Mouse (Mus musculus) bone marrow, adult 2 months (tissue): ENCODE results near the gene Ldhb.

Experiments used
- CTCF ChIP-seq: fragments of 200-500 bp; IDR thresholded peaks from 2 replicates; pipeline ENCODE4 v1.5.1; 2011; ENCODE audit warnings: low read length, control low read depth; ENCODE audit not compliant: control insufficient read depth, insufficient read depth
- POLR2A ChIP-seq: fragments of 200-500 bp; IDR thresholded peaks from 2 replicates; pipeline ENCODE4 v1.6.1; 2011; ENCODE audit warnings: low read depth, mild to moderate bottlenecking, control low read depth, low read length, borderline replicate concordance; ENCODE audit not compliant: control insufficient read depth

DNA sequence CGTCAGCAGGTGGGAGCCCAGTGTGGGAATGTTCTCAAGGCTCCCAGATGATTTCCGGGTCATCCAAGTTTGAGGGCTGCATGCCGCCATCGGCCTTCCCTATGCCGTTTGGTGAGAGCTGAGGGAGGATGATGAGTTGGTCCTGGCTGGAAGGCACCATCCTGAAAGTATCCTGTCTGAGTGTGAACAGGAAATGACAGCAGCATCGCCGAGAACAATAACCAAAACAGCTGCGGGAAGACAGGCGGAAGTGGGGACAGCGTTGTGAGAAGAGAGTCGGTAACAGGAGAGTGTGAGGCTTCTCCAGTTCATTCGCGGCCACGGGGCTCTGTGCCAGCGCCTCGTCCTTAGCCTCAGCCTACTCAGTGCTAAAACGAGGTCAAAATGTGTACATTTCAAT lies 30.7 kb upstream of the Ldhb start:
- TF ChIP-seq POLR2A (no peak), CTCF (no peak)
